Mouse (Mus musculus): ENCODE data around the gene Lhx8. TPM values are rescaled to one million over a fixed set of nuclear protein-coding genes. Genes with fewer than 3 reads are reported as not detected.

Gene Lhx8
- total RNA-seq (2023), result not detected

DNA sequence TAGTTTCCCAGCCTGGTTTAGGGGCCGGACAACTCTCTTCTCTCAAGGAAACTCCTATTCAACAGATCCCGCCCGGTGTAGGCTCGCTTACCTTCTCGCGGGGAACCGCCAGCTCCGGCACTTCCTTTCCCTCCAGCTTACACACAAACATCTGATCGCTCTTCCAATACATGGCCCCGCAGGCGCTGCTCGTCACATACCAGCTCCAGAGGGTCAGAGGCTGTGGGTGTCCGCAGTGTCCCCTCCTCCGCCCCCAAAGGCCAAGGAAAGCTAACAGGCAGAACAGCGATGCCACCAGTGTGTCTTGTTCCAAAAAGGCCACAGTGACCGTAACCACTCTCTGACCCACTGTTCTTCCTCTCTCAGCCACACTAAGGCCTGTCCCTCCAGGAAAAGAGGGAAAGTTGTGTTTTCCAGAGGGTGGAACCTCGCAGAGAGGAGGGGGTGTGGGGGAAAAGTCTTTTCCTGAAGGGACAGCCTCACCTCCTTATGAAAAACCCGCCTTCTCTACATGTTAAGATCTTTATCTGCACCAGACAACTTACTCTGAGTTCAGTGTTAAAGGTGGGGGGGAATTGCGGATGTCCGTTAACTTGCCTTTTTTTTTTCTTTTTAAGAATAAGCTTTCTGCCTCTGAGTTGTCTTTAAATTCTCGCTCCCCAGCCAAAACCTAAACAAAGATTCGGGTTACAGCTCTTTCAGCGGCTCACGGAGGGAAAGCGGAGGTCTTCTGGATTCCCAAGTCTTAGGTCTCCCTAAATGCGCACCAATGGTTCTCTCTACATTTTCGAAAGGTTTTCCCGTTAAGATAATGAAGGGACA lies at the start of gene Lhx8:
Gene Lhx8 (minus strand): TSS at position 479 of the 822 bp plus-strand sequence.

